Mouse (Mus musculus): ENCODE data around the gene Ccdc15.

Gene Ccdc15

GRCm38 (mm10) chr9:37347988-37348642 lies at the start of gene Ccdc15:
TSS of gene Ccdc15 (minus strand) at chr9:37348432.
- peak; percentile 96 for DNase-seq (ENCODE audit: low read depth, low spot score)

GRCm38 (mm10) chr9:37393482-37394131 lies 45.4 kb upstream of the Ccdc15 start:
- no peak for DNase-seq (ENCODE audit: low read depth, low spot score)

GRCm38 (mm10) chr9:37392071-37392470 lies 43.8 kb upstream of the Ccdc15 start:
- DNase-seq (ENCODE audit: low read depth, low spot score) = no peak

GRCm38 (mm10) chr9:37390891-37391290 lies 42.7 kb upstream of the Ccdc15 start:
- no peak for DNase-seq (ENCODE audit: low read depth, low spot score)

DNA sequence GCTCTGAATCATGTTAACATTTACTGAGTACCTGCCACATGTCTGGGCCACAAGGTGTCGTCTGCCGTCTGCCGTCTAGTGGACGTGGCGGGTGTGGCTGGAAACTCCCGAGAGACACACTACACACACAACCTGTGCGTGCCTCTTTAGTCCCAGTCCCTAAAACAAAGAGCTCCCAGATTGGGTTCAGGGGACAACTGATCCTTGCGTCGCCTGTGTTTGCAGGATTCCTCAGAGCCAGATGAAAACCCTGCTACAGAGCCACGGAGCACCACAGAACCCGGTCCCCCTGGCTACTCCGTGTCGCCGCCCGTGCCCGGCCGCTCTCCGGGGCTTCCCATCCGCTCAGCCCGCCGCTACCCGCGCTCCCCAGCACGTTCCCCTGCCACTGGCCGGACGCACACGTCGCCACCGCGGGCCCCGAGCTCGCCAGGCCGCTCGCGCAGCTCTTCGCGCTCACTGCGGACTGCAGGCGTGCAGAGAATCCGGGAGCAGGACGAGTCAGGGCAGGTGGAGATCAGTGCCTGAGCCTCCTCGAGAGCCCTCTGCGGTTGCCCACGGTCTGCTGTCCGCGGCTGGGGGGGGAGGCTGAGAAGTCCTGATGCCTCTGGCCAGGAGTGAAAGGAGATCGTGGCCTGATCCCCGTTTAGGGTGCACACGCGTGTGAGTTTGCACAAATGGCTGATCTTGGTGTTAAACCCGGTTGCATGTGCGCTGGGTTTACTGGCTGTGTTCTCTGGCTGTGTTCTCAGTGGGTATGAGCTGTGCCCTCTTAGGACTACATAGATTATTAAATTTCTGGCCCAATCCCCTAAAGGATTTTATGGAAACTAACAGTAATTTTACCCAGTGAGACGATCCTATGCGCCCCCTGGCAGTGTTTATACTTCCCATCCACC lies 36.3 kb upstream of the Ccdc15 start:
- DNase-seq (ENCODE audit: low read depth, low spot score) = no peak

- no peak for DNase-seq (ENCODE audit: low read depth, low spot score)
Measured at GRCm38 (mm10) chr9:37383161-37383560, 34.9 kb upstream of the Ccdc15 start.

- DNase-seq (ENCODE audit: low read depth, low spot score) = no peak
Measured at GRCm38 (mm10) chr9:37375718-37376117, 27.5 kb upstream of the Ccdc15 start.

DNA sequence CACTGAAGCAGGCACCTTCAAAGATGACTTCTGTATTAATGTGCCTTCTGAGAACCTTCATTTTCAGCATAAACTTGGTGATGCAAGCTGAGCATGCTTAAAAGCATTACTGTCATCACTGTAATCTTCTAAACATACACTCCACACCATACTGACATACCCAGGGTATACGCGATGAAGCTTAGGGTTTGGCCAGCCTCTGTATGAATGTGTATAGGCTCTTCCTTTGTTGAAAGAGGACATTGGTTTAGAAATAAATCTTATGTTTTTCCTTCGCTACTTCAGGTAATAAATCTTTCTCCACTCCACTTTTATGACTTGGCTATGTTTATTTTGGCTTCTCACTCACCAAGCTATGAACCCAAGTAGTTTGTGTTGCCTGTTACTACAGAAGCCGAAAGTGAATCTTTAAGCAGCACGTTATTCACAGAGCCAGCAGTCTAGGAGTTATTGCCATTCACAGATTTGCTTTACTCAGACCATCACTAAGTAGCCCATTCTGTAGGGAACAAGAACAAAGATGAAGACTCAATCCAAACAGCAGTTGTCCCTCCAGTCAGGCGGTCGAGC lies 23.1 kb upstream of the Ccdc15 start:
- DNase-seq (ENCODE audit: low read depth, low spot score) = no peak

DNA sequence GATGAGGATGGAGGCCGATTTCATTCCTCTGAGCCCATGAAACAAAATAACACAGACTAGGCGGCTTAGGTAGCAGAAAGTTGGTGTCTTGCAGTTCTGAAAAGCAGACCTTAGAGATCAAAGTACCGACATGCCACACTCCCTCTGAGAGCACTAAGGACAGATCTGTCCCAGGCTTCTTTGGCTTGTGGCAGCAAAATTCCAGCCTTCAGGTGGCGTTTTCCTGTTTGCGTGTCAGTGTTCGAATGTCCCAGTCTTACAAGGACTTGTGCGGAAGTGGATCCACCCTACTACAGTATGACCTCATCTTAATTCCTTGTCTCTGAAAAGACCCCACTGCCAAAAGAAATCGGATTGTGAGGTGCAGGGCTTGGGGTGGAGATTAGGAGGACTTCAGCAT lies 20.6 kb upstream of the Ccdc15 start:
- DNase-seq (ENCODE audit: low read depth, low spot score) = no peak

DNA sequence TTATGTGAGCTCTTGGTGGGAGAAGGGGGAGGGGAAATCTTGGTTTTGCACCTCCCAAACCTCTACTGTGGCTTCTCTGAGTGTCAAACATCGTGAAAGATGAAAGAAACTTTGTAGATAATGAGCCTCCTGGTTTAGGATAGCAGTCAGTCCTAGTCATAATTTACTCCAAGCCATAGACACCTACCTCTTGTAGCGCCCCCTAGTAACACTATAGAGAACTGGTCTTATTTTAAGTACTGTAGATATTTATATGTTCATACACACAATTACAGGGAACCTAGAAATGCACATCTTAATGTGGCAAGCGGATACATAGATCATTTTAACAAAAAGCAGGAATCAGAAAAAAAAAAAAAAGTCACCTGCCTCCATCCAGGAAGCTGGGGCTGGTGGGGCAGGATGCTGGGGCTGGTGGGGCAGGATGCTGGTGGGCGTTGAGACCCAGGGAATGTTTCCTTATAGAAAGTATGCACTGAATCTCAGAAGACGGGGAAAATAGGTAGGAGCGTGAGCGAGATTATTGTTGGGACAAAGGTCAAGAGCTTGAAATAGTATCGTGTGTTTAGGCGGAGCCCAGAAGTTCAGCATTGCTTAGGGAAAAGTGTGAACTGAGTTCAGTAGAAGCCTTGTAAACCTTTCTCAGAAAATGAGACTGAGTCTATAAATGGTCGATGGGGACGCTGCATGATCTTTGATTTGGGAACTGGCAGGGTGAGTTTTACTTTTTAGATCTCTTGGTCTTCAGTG lies 20.0 kb upstream of the Ccdc15 start:
- no peak for DNase-seq (ENCODE audit: low read depth, low spot score)

GRCm38 (mm10) chr9:37367301-37368080 lies 19.3 kb upstream of the Ccdc15 start, which contains the start of gene Hepacam:
TSS of gene Hepacam (plus strand) at chr9:37367351.
- DNase-seq (ENCODE audit: low read depth, low spot score) = no peak

- no peak for DNase-seq (ENCODE audit: low read depth, low spot score)
Measured at GRCm38 (mm10) chr9:37365706-37366105, 17.5 kb upstream of the Ccdc15 start.

DNA sequence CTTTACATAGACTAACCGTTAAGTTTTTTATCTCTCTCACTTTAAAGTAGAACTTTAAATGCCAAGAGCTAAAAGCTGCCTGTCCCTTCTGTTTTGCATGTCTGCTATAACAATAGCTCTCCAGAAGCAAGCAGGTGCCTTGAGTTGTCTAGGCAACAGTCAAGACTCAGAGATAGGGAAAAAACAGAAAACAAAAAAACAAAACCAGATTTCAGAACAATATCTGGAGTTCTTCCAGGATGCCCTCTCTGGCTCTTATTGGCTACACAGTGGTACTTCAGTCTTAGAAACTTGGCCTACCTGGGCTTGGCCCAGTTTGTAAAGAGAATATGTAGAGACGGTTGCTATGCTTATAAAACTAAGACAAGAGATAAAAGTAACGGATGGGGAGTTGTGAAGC lies 16.2 kb upstream of the Ccdc15 start:
- DNase-seq (ENCODE audit: low read depth, low spot score) = no peak

DNA sequence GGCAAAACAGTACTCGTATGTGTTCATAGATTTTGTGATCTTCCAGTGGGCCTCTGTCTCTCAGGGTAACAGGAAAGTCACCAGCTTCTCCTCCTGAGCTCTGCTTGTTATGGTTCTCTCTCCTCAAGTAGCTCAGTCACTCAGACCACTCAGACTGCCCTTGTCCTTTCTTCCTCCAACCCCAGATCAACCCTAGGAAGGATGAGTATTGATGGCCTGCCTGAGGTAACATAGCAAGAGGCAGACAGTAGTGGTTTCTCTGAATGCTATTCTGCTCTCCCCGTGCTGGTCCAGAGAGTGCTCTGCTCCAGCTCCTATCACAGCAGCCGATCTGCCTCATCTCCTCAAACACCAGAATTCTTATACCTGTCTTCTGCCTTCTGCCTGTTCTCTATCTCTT lies 15.3 kb upstream of the Ccdc15 start:
- no peak for DNase-seq (ENCODE audit: low read depth, low spot score)

- no peak for DNase-seq (ENCODE audit: low read depth, low spot score)
Measured at GRCm38 (mm10) chr9:37362881-37363280, 14.6 kb upstream of the Ccdc15 start.

DNA sequence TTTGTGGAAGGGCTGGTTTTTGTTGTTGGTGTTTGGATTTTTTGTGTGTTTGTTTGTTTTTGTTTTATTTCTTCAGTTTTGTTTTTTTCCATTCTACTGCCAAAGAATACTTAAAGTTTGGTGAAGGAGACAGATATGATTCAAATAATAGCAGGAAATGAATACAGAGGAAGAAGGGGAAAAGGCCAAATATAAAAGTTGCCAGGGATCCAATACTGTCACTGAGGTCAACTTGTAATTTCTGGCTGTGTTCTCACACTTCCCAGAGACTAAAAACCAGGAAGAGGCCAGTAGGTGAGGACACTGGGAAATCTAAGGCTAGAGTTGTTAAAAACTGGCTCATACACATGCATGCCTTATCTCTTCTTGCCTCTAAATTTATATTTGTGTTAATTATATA lies 13.9 kb upstream of the Ccdc15 start:
- no peak for DNase-seq (ENCODE audit: low read depth, low spot score)

GRCm38 (mm10) chr9:37359331-37360220 lies 11.3 kb upstream of the Ccdc15 start:
- DNase-seq (ENCODE audit: low read depth, low spot score) = no peak

- DNase-seq (ENCODE audit: low read depth, low spot score) = no peak
Measured at GRCm38 (mm10) chr9:37358713-37359330, 10.6 kb upstream of the Ccdc15 start.

DNA sequence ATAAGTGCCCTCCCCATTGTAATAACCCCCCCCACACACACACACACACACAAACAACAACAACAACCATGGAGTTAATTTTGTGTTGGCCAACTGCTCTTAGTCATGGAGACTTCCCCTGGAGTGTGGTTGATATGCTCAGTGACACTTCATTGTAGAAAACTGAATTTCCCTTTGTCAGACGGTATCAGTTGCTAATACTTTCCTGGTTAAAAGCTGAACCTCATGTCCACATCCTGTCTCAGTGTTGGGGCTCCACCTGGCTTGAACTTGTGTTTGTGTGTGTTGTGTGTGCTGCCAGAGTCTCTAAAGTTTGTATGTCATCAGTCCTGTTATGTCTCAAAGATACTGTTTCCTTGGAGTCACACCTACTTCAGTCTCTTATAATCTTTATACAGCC lies 6.3 kb upstream of the Ccdc15 start:
- DNase-seq (ENCODE audit: low read depth, low spot score) = no peak
